Mouse (Mus musculus) intestine, embryonic 16.5 days (tissue): ENCODE measurements around the gene Ehhadh. TPM values are rescaled to one million over a fixed set of nuclear protein-coding genes. Genes with fewer than 3 reads are reported as not detected.

Source experiments
- ATAC-seq: fragments of 200-750 bp; cut with Nextera tagmentation; 2 replicates; pipeline ENCODE4 v1.8.0; 2017; ENCODE audit warnings: moderate TSS enrichment, moderate library complexity
- H3K27ac ChIP-seq: fragments of 300-500 bp; sonication (generic); 2 replicates; pipeline ENCODE4 v1.5.1; 2014; ENCODE audit warnings: mild to moderate bottlenecking, low read length
- H3K27me3 ChIP-seq: fragments of 300-500 bp; sonication (generic); replicated peaks from 2 replicates; pipeline ENCODE4 v1.6.1; 2014; ENCODE audit warnings: low read length, control low read depth, mixed read lengths; ENCODE audit not compliant: control insufficient read depth, insufficient read depth
- H3K36me3 ChIP-seq: fragments of 300-500 bp; sonication (generic); 2 replicates; pipeline ENCODE4 v1.6.1; 2014; ENCODE audit warnings: low read length, control low read depth; ENCODE audit not compliant: control insufficient read depth, insufficient read depth
- H3K4me1 ChIP-seq: fragments of 300-500 bp; sonication (generic); 2 replicates; pipeline ENCODE4 v1.6.1; 2014; ENCODE audit warnings: low read length, control low read depth, mixed read lengths; ENCODE audit not compliant: control insufficient read depth, insufficient read depth
- H3K4me2 ChIP-seq: fragments of 300-500 bp; sonication (generic); 2 replicates; pipeline ENCODE4 v1.6.1; 2014; ENCODE audit warnings: low read depth, low read length, control low read depth
- H3K4me3 ChIP-seq: fragments of 300-500 bp; sonication (generic); 2 replicates; pipeline ENCODE4 v1.5.1; 2014; ENCODE audit warnings: mild to moderate bottlenecking, low read length
- H3K9ac ChIP-seq: fragments of 300-500 bp; sonication (generic); 2 replicates; pipeline ENCODE4 v1.6.1; 2014; ENCODE audit warnings: low read depth, low read length
- H3K9me3 ChIP-seq: fragments of 300-500 bp; sonication (generic); 2 replicates; pipeline ENCODE4 v1.6.1; 2016; ENCODE audit warnings: low read length, control low read depth; ENCODE audit not compliant: control insufficient read depth
- WGBS: fragments of 180-500 bp; shearing (Covaris S2); extraction: QIAGEN DNeasy Blood & Tissue Kit; methylation state at CpG from one replicate; pipeline ENCODE4 v1.1.7; 2014; 5-methylcytosine and 5-hydroxymethylcytosine counted together
- polyA plus RNA-seq: library from polyadenylated mRNA; unstranded; fragments of >200 nt; fragmentation: Nextera tagmentation; extraction: Ambion mirVana; gene quantifications from 2 replicates; pipeline ENCODE4 v1.2.1, GENCODE M21; 2015

Gene Ehhadh
- polyA plus RNA-seq, 1 experiment from 2014 or later = 20.2 TPM

- WGBS = 77% methylated on average over 7 of the region's 7 CpGs
- no peak for ATAC-seq
- Histone ChIP-seq H3K36me3 (no peaks in the 10 kb centered on the region), H3K9ac (no peak overlapping the region), H3K27me3 (no peaks in the 10 kb centered on the region), H3K4me2 (no peak overlapping the region), H3K4me3 (no peak overlapping the region), H3K9me3 (no peaks in the 10 kb centered on the region), H3K27ac (no peak overlapping the region), H3K4me1 (no peaks in the 10 kb centered on the region)
These were observed 67.8 kb downstream of the Ehhadh start for GRCm38 (mm10) chr16:21719770-21720169.

DNA sequence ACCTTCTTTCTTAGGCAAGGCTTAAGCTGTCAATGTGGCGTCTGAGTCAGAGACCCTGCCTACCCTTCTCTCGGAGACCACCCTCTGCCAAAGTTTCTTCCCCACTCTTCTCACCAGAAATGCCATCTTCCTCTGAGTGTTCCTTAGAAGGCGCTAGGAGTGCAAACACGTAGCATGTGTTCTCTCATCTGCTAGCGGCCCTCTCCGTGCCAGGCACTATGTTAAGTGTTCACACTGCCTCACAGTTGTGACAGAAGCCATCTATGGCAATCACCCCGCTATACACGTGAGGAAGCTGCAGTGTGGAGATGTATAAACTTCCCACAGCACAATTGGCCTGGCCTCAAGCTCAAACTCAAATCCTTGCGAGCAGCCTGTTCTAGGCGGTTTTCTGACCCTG lies 73.1 kb downstream of the Ehhadh start:
- no peak overlapping the region for H3K27ac ChIP-seq
- H3K36me3 ChIP-seq = no peaks in the 10 kb centered on the region
- ATAC-seq = no peak
- no peak overlapping the region for H3K4me2 ChIP-seq
- H3K9me3 ChIP-seq = no peaks in the 10 kb centered on the region
- H3K4me1 ChIP-seq = no peaks in the 10 kb centered on the region
- H3K4me3 ChIP-seq = no peak overlapping the region
- WGBS = 80% methylated on average over 10 of the region's 10 CpGs
- no peaks in the 10 kb centered on the region for H3K27me3 ChIP-seq
- no peak overlapping the region for H3K9ac ChIP-seq

Other genes with a start within 250 kb of the Ehhadh start
- gene 2510009E07Rik, start 93.1 kb downstream of the Ehhadh start, polyA plus RNA-seq = 12.8 and 13.9 TPM in 2 replicates
- gene Map3k13, start 6.5 kb upstream of the Ehhadh start, polyA plus RNA-seq = 2.2 and 2.8 TPM in 2 replicates
- 102 and 113 TPM in 2 replicates for gene Tmem41a, start 159.7 kb upstream of the Ehhadh start, polyA plus RNA-seq
- gene Liph, start 207.9 kb upstream of the Ehhadh start, polyA plus RNA-seq = 39.0 and 40.8 TPM in 2 replicates
- gene Senp2, start 221.7 kb upstream of the Ehhadh start, polyA plus RNA-seq = 28.2 and 29.5 TPM in 2 replicates